23 mouse cellular contexts compared by ENCODE assay signal in genomic region chr15:10628980-10629346, GRCm38 (mm10).
DNase-seq lines count a peak whose midpoint lies in the region; ATAC-seq and TF ChIP-seq lines count a peak whose summit lies in the region.
"Had no signal": no experiment of that assay in that cellular context is flagged by ENCODE, and none has a peak within 500 bp of the region (broad histone marks: within the 10 kb centered on the region; RNA-seq: fewer than 3 reads in every experiment).

No protein-coding gene starts in this region.

- no peak for ATAC-seq in hindbrain, embryonic 12.5 days (ENCODE audit: low FRiP score)
- ATAC-seq in embryonic facial prominence, embryonic 11.5 days (replicated peaks; ENCODE audit: insufficient number of reproducible peaks, low FRiP score, low TSS enrichment, low read depth) = no peak
- peak; percentile 28; the same call in 1 of the 2 replicates for ATAC-seq in limb, embryonic 14.5 days (ENCODE audit: low FRiP score, low read depth)
- ATAC-seq: CD4-positive, CD25-positive, alpha-beta regulatory T cell, adult 4 months; forebrain, embryonic 15.5 days had no signal

- 74% methylated on average over 6 of the region's 6 CpGs for WGBS in hindbrain, embryonic 10.5 days
- 75% methylated on average over 6 of the region's 6 CpGs for WGBS in hindbrain, embryonic 12.5 days
- 31% methylated on average over 6 of the region's 6 CpGs for WGBS in embryonic facial prominence, embryonic 11.5 days
- 24% methylated on average over 6 of the region's 6 CpGs for WGBS in limb, embryonic 14.5 days

- H3K27me3 ChIP-seq in hindbrain, embryonic 10.5 days (ENCODE audit: insufficient read depth, poor library complexity, severe bottlenecking) = no peaks in the 10 kb centered on the region
- no peaks in the 10 kb centered on the region for H3K27me3 ChIP-seq in hindbrain, embryonic 12.5 days
- H3K27me3 ChIP-seq in embryonic facial prominence, embryonic 11.5 days (ENCODE audit: control insufficient read depth, insufficient read depth, low read length) = no peaks in the 10 kb centered on the region
- H3K27me3 ChIP-seq in limb, embryonic 14.5 days (ENCODE audit: control insufficient read depth, insufficient read depth, low read length) = no peaks in the 10 kb centered on the region
- H3K27me3 ChIP-seq: forebrain, embryonic 15.5 days; heart, embryonic 13.5 days; liver, embryonic 13.5 days had no signal

- no peak overlapping the region for H3K4me2 ChIP-seq in hindbrain, embryonic 12.5 days (replicated peaks)
- no peak overlapping the region for H3K4me2 ChIP-seq in embryonic facial prominence, embryonic 11.5 days (ENCODE audit: low read depth, low read length)
- peak overlapping the region; percentile 29 for H3K4me2 ChIP-seq in limb, embryonic 14.5 days (replicated peaks; ENCODE audit: low read depth, low read length, severe bottlenecking)
- H3K4me2 ChIP-seq: forebrain, embryonic 15.5 days; heart, embryonic 13.5 days; hindbrain, embryonic 14.5 days; liver, embryonic 13.5 days; midbrain, embryonic 11.5 days had no signal

- DNase-seq in hindbrain, embryonic 10.5 days (ENCODE audit: low spot score) = no peak
- no peak for DNase-seq in embryonic facial prominence, embryonic 11.5 days (ENCODE audit: low spot score)
- no peak for DNase-seq in limb, embryonic 14.5 days (ENCODE audit: low spot score)
- no peak for DNase-seq in thymus, postnatal 0 days (ENCODE audit: low spot score)
- DNase-seq in left cerebral cortex, postnatal 36 days (ENCODE audit: low spot score in 2 of 2) = no peak
- DNase-seq: adrenal gland, postnatal 14 days; cerebellum, adult 2 months; cerebellum, postnatal 36 days; heart, adult 18-20 months; heart, postnatal 14 days; kidney, adult 2 months; kidney, postnatal 10 days; liver, embryonic 13.5 days; lung, postnatal 10 days; thymus, adult 2 months had no signal

- peak overlapping the region; percentile 64; the same call in 1 of the 2 replicates for H3K27ac ChIP-seq in hindbrain, embryonic 10.5 days
- H3K27ac ChIP-seq in hindbrain, embryonic 12.5 days = no peak overlapping the region
- H3K27ac ChIP-seq in embryonic facial prominence, embryonic 11.5 days (replicated peaks; ENCODE audit: low read depth, low read length) = peak overlapping the region; percentile 43
- H3K27ac ChIP-seq in embryonic fibroblast, embryonic 13.5 days (ENCODE audit: insufficient read depth, low read length) = peak overlapping the region; percentile 89
- H3K27ac ChIP-seq in limb, embryonic 14.5 days (replicated peaks; ENCODE audit: low read depth, low read length) = peak overlapping the region; percentile 87
- H3K27ac ChIP-seq: forebrain, embryonic 15.5 days; heart, embryonic 13.5 days; hindbrain, embryonic 14.5 days; liver, embryonic 13.5 days; stomach, postnatal 0 days had no signal

- peaks cover 68% of the 10 kb centered on the region for H3K36me3 ChIP-seq in hindbrain, embryonic 10.5 days
- peaks cover 10% of the 10 kb centered on the region for H3K36me3 ChIP-seq in hindbrain, embryonic 12.5 days
- H3K36me3 ChIP-seq in embryonic facial prominence, embryonic 11.5 days (replicated peaks; ENCODE audit: control insufficient read depth, insufficient read depth, low read depth, low read length) = no peaks in the 10 kb centered on the region
- peaks cover 19% of the 10 kb centered on the region for H3K36me3 ChIP-seq in limb, embryonic 14.5 days (ENCODE audit: control insufficient read depth, insufficient read depth, low read length)

- intact Hi-C loops in left cerebral cortex, postnatal 36 days (cut with DNase I) = no loop called here

- no peak for TF ChIP-seq CTCF in embryonic fibroblast, embryonic 13.5 days (IDR thresholded peaks at IDR 0.05; ENCODE audit: borderline replicate concordance, insufficient read depth, low read length)

- peaks cover 55% of the 10 kb centered on the region for H3K4me1 ChIP-seq in hindbrain, embryonic 10.5 days (replicated peaks)
- peaks cover 13% of the 10 kb centered on the region for H3K4me1 ChIP-seq in hindbrain, embryonic 12.5 days
- no peaks in the 10 kb centered on the region for H3K4me1 ChIP-seq in embryonic facial prominence, embryonic 11.5 days (ENCODE audit: control insufficient read depth, insufficient read depth, low read length)
- H3K4me1 ChIP-seq in embryonic fibroblast, embryonic 13.5 days (ENCODE audit: control insufficient read depth, insufficient read depth, low read length) = peaks cover 6% of the 10 kb centered on the region
- peaks cover 48% of the 10 kb centered on the region for H3K4me1 ChIP-seq in limb, embryonic 14.5 days (ENCODE audit: control insufficient read depth, insufficient read depth, low read length)
- H3K4me1 ChIP-seq: forebrain, embryonic 15.5 days had no signal

- no peak overlapping the region for H3K9ac ChIP-seq in hindbrain, embryonic 12.5 days
- no peak overlapping the region for H3K9ac ChIP-seq in embryonic facial prominence, embryonic 11.5 days (replicated peaks; ENCODE audit: low read length)
- H3K9ac ChIP-seq in limb, embryonic 14.5 days (ENCODE audit: low read depth, low read length, severe bottlenecking) = no peak overlapping the region
- H3K9ac ChIP-seq: forebrain, embryonic 15.5 days; heart, embryonic 13.5 days; hindbrain, embryonic 14.5 days; liver, embryonic 13.5 days had no signal

- H3K9me3 ChIP-seq in hindbrain, embryonic 10.5 days = no peaks in the 10 kb centered on the region
- no peaks in the 10 kb centered on the region for H3K9me3 ChIP-seq in hindbrain, embryonic 12.5 days (replicated peaks)
- H3K9me3 ChIP-seq in embryonic facial prominence, embryonic 11.5 days (replicated peaks; ENCODE audit: control insufficient read depth, low read length) = no peaks in the 10 kb centered on the region
- no peaks in the 10 kb centered on the region for H3K9me3 ChIP-seq in limb, embryonic 14.5 days (ENCODE audit: control insufficient read depth, low read length)
- H3K9me3 ChIP-seq: forebrain, embryonic 15.5 days; heart, embryonic 13.5 days; liver, embryonic 13.5 days had no signal

- no peak overlapping the region for H3K4me3 ChIP-seq in hindbrain, embryonic 10.5 days
- no peak overlapping the region for H3K4me3 ChIP-seq in hindbrain, embryonic 12.5 days
- H3K4me3 ChIP-seq in embryonic facial prominence, embryonic 11.5 days (ENCODE audit: low read depth, low read length) = no peak overlapping the region
- H3K4me3 ChIP-seq in embryonic fibroblast, embryonic 13.5 days (ENCODE audit: insufficient read depth, low read length) = no peak overlapping the region
- no peak overlapping the region; the same call in 1 of the 2 replicates for H3K4me3 ChIP-seq in limb, embryonic 14.5 days (replicated peaks; ENCODE audit: low read length)
- H3K4me3 ChIP-seq: forebrain, embryonic 15.5 days; heart, embryonic 13.5 days; liver, embryonic 13.5 days had no signal

- TF ChIP-seq POLR2A in embryonic fibroblast, embryonic 13.5 days (IDR thresholded peaks at IDR 0.05; ENCODE audit: low read depth, low read length) = no peak
- no peak for TF ChIP-seq POLR2A in limb, embryonic 14.5 days (IDR thresholded peaks at IDR 0.05; ENCODE audit: borderline replicate concordance, extremely low read depth, insufficient read depth, insufficient read length)
